Comparison of ENCODE assay signal across 8 mouse cellular contexts in the genomic region with DNA sequence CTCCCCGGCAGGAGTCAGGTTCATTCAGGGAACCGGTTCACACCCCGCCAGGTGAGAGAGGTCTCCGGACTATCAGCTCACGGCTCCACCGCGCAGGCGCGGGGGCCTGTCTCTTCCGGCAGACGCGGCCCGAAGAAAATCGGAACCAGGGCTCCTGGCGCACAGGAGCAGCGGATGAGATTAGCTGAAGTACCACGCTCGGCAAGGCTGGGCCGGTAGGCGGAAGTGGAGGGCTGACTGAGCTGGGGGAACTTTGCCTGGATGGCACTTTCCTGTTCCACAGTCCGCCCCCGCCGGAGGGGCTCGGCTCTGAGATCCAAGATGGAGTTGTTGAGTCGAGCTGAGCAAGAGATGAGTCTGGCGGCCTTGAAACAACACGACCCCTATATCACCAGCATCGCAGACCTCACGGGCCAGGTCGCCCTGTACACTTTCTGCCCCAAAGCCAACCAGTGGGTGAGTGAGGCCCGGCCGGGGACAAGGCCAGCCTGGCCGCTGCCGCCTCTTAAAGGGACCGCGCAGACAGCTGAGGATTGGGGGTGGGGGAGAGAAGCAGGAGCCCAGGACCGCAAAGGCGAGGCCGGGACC. TPM values are rescaled to one million over a fixed set of nuclear protein-coding genes. Genes with fewer than 3 reads are reported as not detected.
DNase-seq lines count a peak whose midpoint lies in the region; ATAC-seq and TF ChIP-seq lines count a peak whose summit lies in the region.

A gene (plus strand): TSS at position 175 of the 588 bp plus-strand sequence.

- peak; percentile 91 for DNase-seq in 3134 (ENCODE audit: extremely low read depth, insufficient read length, low spot score)
- peak; percentile 96 for DNase-seq in adrenal gland, postnatal 36 days
- DNase-seq in heart, adult 18-20 months: peak; percentile 97
- DNase-seq in kidney, adult 2 months: peak; percentile 98
- DNase-seq in spleen, adult 2 months (ENCODE audit: low read depth in 1 of 2, low spot score in 2 of 2): peak; percentile 93 to 95

- peaks cover 12% of the 10 kb centered on the region for H3K4me1 ChIP-seq in embryonic facial prominence, embryonic 13.5 days
- H3K4me1 ChIP-seq in kidney, adult 2 months (ENCODE audit: control insufficient read depth, insufficient read depth, low read length): peaks cover 5% of the 10 kb centered on the region; the same call in 1 of the 2 replicates
- H3K4me1 ChIP-seq in limb, embryonic 12.5 days (replicated peaks): peaks cover 9% of the 10 kb centered on the region
- H3K4me1 ChIP-seq in midbrain, embryonic 15.5 days: peaks cover 19% of the 10 kb centered on the region
- H3K4me1 ChIP-seq in spleen, adult 2 months (ENCODE audit: control insufficient read depth, insufficient read depth, insufficient read length): no peaks in the 10 kb centered on the region

- peak within 1 kb of the TSS; percentile 73 for H3K4me2 ChIP-seq in embryonic facial prominence, embryonic 13.5 days
- peak within 1 kb of the TSS; percentile 74 for H3K4me2 ChIP-seq in limb, embryonic 12.5 days
- peak within 1 kb of the TSS; percentile 73 for H3K4me2 ChIP-seq in midbrain, embryonic 15.5 days

- peaks cover 26% of the 10 kb centered on the region for H3K36me3 ChIP-seq in embryonic facial prominence, embryonic 13.5 days
- H3K36me3 ChIP-seq in kidney, adult 2 months (ENCODE audit: control insufficient read depth, insufficient read depth, low read length): no peaks in the 10 kb centered on the region
- H3K36me3 ChIP-seq in limb, embryonic 12.5 days: peaks cover 27% of the 10 kb centered on the region
- peaks cover 5% of the 10 kb centered on the region; the same call in 1 of the 2 replicates for H3K36me3 ChIP-seq in midbrain, embryonic 15.5 days (replicated peaks)
- H3K36me3 ChIP-seq in spleen, adult 2 months (ENCODE audit: control insufficient read depth, insufficient read depth, low read length): peaks cover 13% of the 10 kb centered on the region

- peak within 1 kb of the TSS; percentile 94 for H3K4me3 ChIP-seq in embryonic facial prominence, embryonic 13.5 days
- peak within 1 kb of the TSS; percentile 77 for H3K4me3 ChIP-seq in kidney, adult 2 months (ENCODE audit: insufficient read depth, low read depth, low read length)
- peak within 1 kb of the TSS; percentile 90 for H3K4me3 ChIP-seq in limb, embryonic 12.5 days (replicated peaks)
- H3K4me3 ChIP-seq in midbrain, embryonic 15.5 days: peak within 1 kb of the TSS; percentile 90
- H3K4me3 ChIP-seq in spleen, adult 2 months (ENCODE audit: extremely low read depth, insufficient read depth, insufficient read length): peak within 1 kb of the TSS; percentile 95

- TF ChIP-seq CTCF in kidney, adult 2 months (conservative IDR thresholded peaks at IDR 0.05; ENCODE audit: insufficient read depth, insufficient read length, low read depth, low read length): no peak
- no peak for TF ChIP-seq CTCF in spleen, adult 2 months (IDR thresholded peaks at IDR 0.05; ENCODE audit: extremely low read depth, insufficient read depth, insufficient read length, insufficient replicate concordance)

- H3K9ac ChIP-seq in embryonic facial prominence, embryonic 13.5 days: peak within 1 kb of the TSS; percentile 94
- H3K9ac ChIP-seq in limb, embryonic 12.5 days (replicated peaks): peak within 1 kb of the TSS; percentile 94
- H3K9ac ChIP-seq in midbrain, embryonic 15.5 days: peak within 1 kb of the TSS; percentile 92

- ATAC-seq in embryonic facial prominence, embryonic 13.5 days (ENCODE audit: insufficient number of reproducible peaks, insufficient read depth, low FRiP score, low TSS enrichment, low read depth): peak; percentile 98
- ATAC-seq in limb, embryonic 12.5 days (ENCODE audit: insufficient number of reproducible peaks, insufficient read depth, low FRiP score, low TSS enrichment, low read depth): peak; percentile 99
- peak; percentile 100 for ATAC-seq in midbrain, embryonic 15.5 days (replicated peaks)

- peak; percentile 85 for TF ChIP-seq POLR2A in kidney, adult 2 months (IDR thresholded peaks at IDR 0.05; ENCODE audit: low read depth, low read length)
- peak; percentile 72 for TF ChIP-seq POLR2A in spleen, adult 2 months (IDR thresholded peaks at IDR 0.05; ENCODE audit: low read depth, low read length)

- H3K27ac ChIP-seq in embryonic facial prominence, embryonic 13.5 days: peak within 1 kb of the TSS; percentile 86
- H3K27ac ChIP-seq in kidney, adult 2 months (ENCODE audit: insufficient read depth, low read depth, low read length): peak within 1 kb of the TSS; percentile 62
- H3K27ac ChIP-seq in limb, embryonic 12.5 days: peak within 1 kb of the TSS; percentile 89
- H3K27ac ChIP-seq in midbrain, embryonic 15.5 days: peak within 1 kb of the TSS; percentile 82
- peak within 1 kb of the TSS; percentile 87 for H3K27ac ChIP-seq in spleen, adult 2 months (ENCODE audit: insufficient read depth, low read length)

- H3K9me3 ChIP-seq in embryonic facial prominence, embryonic 13.5 days: no peaks in the 10 kb centered on the region
- no peaks in the 10 kb centered on the region for H3K9me3 ChIP-seq in limb, embryonic 12.5 days
- H3K9me3 ChIP-seq in midbrain, embryonic 15.5 days: no peaks in the 10 kb centered on the region

- under 1% methylated on average over 39 of the region's 39 CpGs for WGBS in embryonic facial prominence, embryonic 13.5 days
- WGBS in kidney, adult 2 months: under 1% methylated on average over 39 of the region's 39 CpGs
- WGBS in limb, embryonic 12.5 days: under 1% methylated on average over 39 of the region's 39 CpGs
- under 1% methylated on average over 39 of the region's 39 CpGs for WGBS in midbrain, embryonic 15.5 days
- WGBS in spleen, adult 2 months: under 1% methylated on average over 39 of the region's 39 CpGs

- H3K27me3 ChIP-seq in embryonic facial prominence, embryonic 13.5 days: no peaks in the 10 kb centered on the region
- no peaks in the 10 kb centered on the region for H3K27me3 ChIP-seq in kidney, adult 2 months (replicated peaks; ENCODE audit: control insufficient read depth, insufficient read depth, low read length)
- no peaks in the 10 kb centered on the region for H3K27me3 ChIP-seq in limb, embryonic 12.5 days
- no peaks in the 10 kb centered on the region for H3K27me3 ChIP-seq in midbrain, embryonic 15.5 days (replicated peaks)
- no peaks in the 10 kb centered on the region for H3K27me3 ChIP-seq in spleen, adult 2 months (ENCODE audit: control insufficient read depth, insufficient read depth, low read length)

RNA-seq across cellular contexts. Expression of the gene that starts here (rescaled TPM):
- 10 to 100 TPM; 26.1 to 27.0 TPM for total RNA-seq in adrenal gland, postnatal 36 days (2021)
- polyA plus RNA-seq in embryonic facial prominence, embryonic 13.5 days (2015; fragmentation: Nextera tagmentation; extraction: Ambion mirVana): 33.3 and 37.3 TPM in 2 replicates
- 10 to 100 TPM in 1 of 2 experiments, 1 to 10 TPM in 1; 8.9 to 11.6 TPM for total RNA-seq in heart, adult 18-20 months (2021)
- 18.0 and 24.9 TPM in 2 replicates for polyA plus RNA-seq in kidney, adult 2 months (2012; rRNA removed)
- polyA plus RNA-seq in limb, embryonic 12.5 days (2016; fragmentation: Nextera tagmentation; extraction: Ambion mirVana): 38.1 and 47.2 TPM in 2 replicates
- polyA plus RNA-seq in midbrain, embryonic 15.5 days (2015; fragmentation: Nextera tagmentation; extraction: Ambion mirVana): 17.3 and 19.6 TPM in 2 replicates
- 37.8 and 44.0 TPM in 2 replicates for polyA plus RNA-seq in spleen, adult 2 months (2012; rRNA removed)

Comparison
In these comparisons a context has a peak if more than half of its experiments do, and no peak if none do; other contexts are left out.
1. Peak in every context shown above with its lines: DNase-seq, ATAC-seq, H3K4me3 ChIP-seq and H3K27ac ChIP-seq.